Mouse (Mus musculus) cortical plate, adult 2 months (tissue): Measurements from ENCODE around the gene Olfr1329.

Source experiments
- CTCF ChIP-seq: fragments of 200-500 bp; IDR thresholded peaks from 2 replicates; pipeline ENCODE4 v1.5.1; 2011; ENCODE audit warnings: mild to moderate bottlenecking, control low read depth, low read length; ENCODE audit not compliant: insufficient read depth; ENCODE audit errors: extremely low read depth
- POLR2A ChIP-seq: fragments of 200-500 bp; IDR thresholded peaks from 2 replicates; pipeline ENCODE4 v1.6.1; 2011; ENCODE audit warnings: mild to moderate bottlenecking, low read length, control low read depth; ENCODE audit not compliant: insufficient read depth; ENCODE audit errors: extremely low read depth

DNA sequence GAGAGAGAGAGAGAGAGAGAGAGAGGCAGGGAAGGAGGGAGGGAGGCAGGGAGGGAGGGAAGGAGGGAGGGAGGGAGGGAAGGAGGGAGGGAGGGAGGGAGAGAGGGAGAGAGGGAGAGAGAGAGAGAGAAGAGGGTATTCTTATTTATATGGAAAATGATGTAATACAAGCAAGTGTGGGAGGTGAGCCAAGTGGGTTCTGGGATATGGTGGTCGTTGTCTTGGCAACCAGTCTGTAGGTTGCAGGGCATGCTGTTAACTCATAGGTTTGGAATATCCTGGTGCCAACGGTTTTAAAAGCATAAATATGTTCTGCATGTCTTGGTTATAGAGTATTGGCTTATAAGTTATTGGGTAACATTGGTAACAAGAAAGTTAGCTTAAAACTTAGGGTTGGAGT lies 15.3 kb downstream of the Olfr1329 start:
- TF ChIP-seq CTCF (no peak), POLR2A (no peak)
